Mouse (Mus musculus) hindbrain, embryonic 16.5 days (tissue): Measurements from ENCODE around the gene Spag6. TPM values are rescaled to one million over a fixed set of nuclear protein-coding genes. Genes with fewer than 3 reads are reported as not detected.

Experiments used
- ATAC-seq: fragments of 200-750 bp; cut with Nextera tagmentation; 2 replicates; pipeline ENCODE4 v1.8.0; 2017; ENCODE audit warnings: moderate TSS enrichment, moderate library complexity
- H3K27ac ChIP-seq: fragments of 300-500 bp; sonication (generic); 2 replicates; pipeline ENCODE4 v1.5.1; 2014; ENCODE audit warnings: low read depth, mild to moderate bottlenecking, control low read depth, low read length, moderate library complexity
- H3K27me3 ChIP-seq: fragments of 300-500 bp; sonication (generic); replicated peaks from 2 replicates; pipeline ENCODE4 v1.6.1; 2014; ENCODE audit warnings: low read length; ENCODE audit not compliant: control insufficient read depth, insufficient read depth
- H3K36me3 ChIP-seq: fragments of 300-500 bp; sonication (generic); 2 replicates; pipeline ENCODE4 v1.6.1; 2014; ENCODE audit warnings: mild to moderate bottlenecking, low read length, moderate library complexity, mixed read lengths; ENCODE audit not compliant: control insufficient read depth, insufficient read depth
- H3K4me1 ChIP-seq: fragments of 300-500 bp; sonication (generic); 2 replicates; pipeline ENCODE4 v1.6.1; 2014; ENCODE audit warnings: low read depth, low read length; ENCODE audit not compliant: control insufficient read depth, insufficient read depth
- H3K4me2 ChIP-seq: fragments of 300-500 bp; sonication (generic); 2 replicates; pipeline ENCODE4 v1.6.1; 2014; ENCODE audit warnings: mild to moderate bottlenecking, low read length, control low read depth, moderate library complexity
- H3K4me3 ChIP-seq: fragments of 300-500 bp; sonication (generic); 2 replicates; pipeline ENCODE4 v1.5.1; 2014; ENCODE audit warnings: mild to moderate bottlenecking, low read length, control low read depth, moderate library complexity
- H3K9ac ChIP-seq: fragments of 300-500 bp; sonication (generic); 2 replicates; pipeline ENCODE4 v1.6.1; 2014; ENCODE audit warnings: low read depth, mild to moderate bottlenecking, control low read depth, low read length, moderate library complexity
- H3K9me3 ChIP-seq: fragments of 300-500 bp; sonication (generic); 2 replicates; pipeline ENCODE4 v1.6.1; 2014; ENCODE audit warnings: mild to moderate bottlenecking, low read length, moderate library complexity; ENCODE audit not compliant: control insufficient read depth
- WGBS: fragments of 180-500 bp; shearing (Covaris S2); extraction: QIAGEN DNeasy Blood & Tissue Kit; methylation state at CpG from one replicate; pipeline ENCODE4 v1.1.7; 2014; 5-methylcytosine and 5-hydroxymethylcytosine counted together
- polyA plus RNA-seq: library from polyadenylated mRNA; unstranded; fragments of >200 nt; fragmentation: Nextera tagmentation; extraction: Ambion mirVana; gene quantifications from 2 replicates; pipeline ENCODE4 v1.2.1, GENCODE M21; 2015

Gene Spag6
- polyA plus RNA-seq, result 0.06 and 0.14 TPM in 2 replicates

DNA sequence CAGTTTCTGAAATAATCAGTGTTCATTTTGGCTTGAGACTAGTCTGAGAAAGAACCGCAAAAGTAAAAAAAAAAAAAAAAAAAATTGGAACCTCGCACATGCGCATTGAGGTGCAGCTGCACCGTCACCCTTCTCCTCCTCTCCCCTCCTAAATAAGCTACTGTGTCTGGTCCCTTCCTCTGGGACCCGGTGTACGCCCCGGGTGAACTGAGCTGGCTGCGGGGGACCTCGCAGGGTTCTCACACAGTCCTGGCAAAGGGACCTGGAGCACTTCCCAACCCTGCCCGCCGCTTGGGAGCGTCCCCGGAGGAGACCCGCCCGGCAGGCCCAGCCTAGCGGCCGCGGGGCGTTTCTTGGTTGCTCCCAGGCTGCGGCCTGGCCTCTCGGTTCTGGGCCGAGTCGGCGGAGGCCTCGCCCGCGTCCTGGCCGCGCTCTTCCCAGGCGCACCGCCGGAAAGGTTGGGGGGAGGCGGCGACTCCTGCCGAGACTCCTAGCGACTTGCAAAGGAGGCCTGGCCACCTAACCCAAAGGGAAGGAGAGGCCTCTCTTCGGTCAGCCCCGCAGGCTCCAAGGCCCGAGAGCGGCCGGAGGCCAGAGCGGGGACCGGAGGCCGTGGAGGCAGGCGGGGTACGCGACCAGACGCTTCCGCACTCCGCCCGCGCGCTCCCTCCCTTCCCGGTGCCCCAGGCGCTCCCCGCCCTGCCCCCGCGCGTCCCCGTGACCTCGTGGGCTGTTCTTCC is at the start of gene Spag6:
Spag6 (plus strand) TSS at position 162 of the 740 bp plus-strand sequence.
- H3K36me3 ChIP-seq, result no peaks in the 10 kb centered on the region
- whole genome bisulfite sequencing, result 0% methylated on average over 38 of the region's 61 CpGs

DNA sequence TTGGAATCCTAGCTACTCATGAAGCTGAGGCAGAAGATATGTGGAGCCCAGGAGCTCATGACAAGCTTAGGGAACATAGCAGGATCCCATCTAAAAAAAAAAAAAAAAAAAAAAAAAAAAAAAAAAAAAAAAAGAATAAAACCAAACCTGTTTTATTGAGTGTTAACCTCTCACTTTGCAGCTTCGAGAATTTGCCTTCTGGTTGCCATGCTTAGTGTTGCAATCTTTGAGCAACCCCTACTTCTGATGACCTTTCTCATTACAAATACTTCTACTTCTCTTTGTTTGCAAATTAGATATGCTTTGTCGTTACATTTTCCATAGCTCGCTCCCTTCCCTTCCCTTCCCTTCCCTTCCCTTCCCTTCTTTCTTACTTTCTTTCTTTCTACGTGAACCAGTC is 45.3 kb upstream of the Spag6 start:
- Histone ChIP-seq H3K4me2 (no peak overlapping the region), H3K9ac (no peak overlapping the region), H3K27me3 (no peaks in the 10 kb centered on the region), H3K27ac (no peak overlapping the region), H3K4me1 (no peaks in the 10 kb centered on the region), H3K4me3 (no peak overlapping the region), H3K36me3 (no peaks in the 10 kb centered on the region), H3K9me3 (peaks cover 2% of the 10 kb centered on the region; the same call in 1 of the 2 replicates)
- ATAC-seq, result no peak
- 78% methylated on average over 4 of the region's 4 CpGs for WGBS

More for the DNA sequence above, at the start of gene Spag6:
- no peak within 1 kb of the TSS for H3K27ac ChIP-seq
- ATAC-seq, result peak; percentile 72
- H3K9ac ChIP-seq, result peak within 1 kb of the TSS; percentile 67
- peak within 1 kb of the TSS; percentile 46 for H3K4me3 ChIP-seq
- no peaks in the 10 kb centered on the region for H3K9me3 ChIP-seq
- peaks cover 20% of the 10 kb centered on the region for H3K27me3 ChIP-seq
- H3K4me2 ChIP-seq, result peak within 1 kb of the TSS; percentile 72
- peaks cover 19% of the 10 kb centered on the region for H3K4me1 ChIP-seq

DNA sequence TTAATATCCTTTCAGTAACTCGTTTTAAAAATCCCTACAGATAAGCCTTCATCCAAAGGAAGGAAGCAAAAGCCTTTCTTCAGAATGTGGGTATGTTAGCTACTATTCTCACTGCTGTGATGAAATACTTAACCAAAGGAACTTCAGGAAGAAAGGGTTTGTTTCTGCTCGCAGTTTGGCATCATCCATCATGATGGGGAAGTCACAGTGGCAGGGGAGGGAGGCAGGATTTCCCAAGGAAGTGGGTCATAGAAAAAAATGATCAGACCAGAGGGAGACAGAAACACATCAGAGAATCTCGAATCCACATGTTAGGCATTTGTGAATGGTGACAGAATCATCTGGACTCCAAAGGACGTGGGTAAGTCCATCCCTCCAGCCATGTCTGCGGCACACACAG is 39.0 kb upstream of the Spag6 start:
- Histone ChIP-seq H3K9ac (no peak overlapping the region), H3K27ac (no peak overlapping the region), H3K27me3 (no peaks in the 10 kb centered on the region), H3K4me1 (no peaks in the 10 kb centered on the region), H3K4me2 (no peak overlapping the region), H3K4me3 (no peak overlapping the region), H3K36me3 (no peaks in the 10 kb centered on the region), H3K9me3 (peaks cover 2% of the 10 kb centered on the region; the same call in 1 of the 2 replicates)
- ATAC-seq, result no peak
- 75% methylated on average over 5 of the region's 5 CpGs for WGBS

- no peak overlapping the region for H3K27ac ChIP-seq
- H3K4me2 ChIP-seq, result no peak overlapping the region
- no peaks in the 10 kb centered on the region for H3K36me3 ChIP-seq
- H3K4me1 ChIP-seq, result no peaks in the 10 kb centered on the region
- no peak overlapping the region for H3K4me3 ChIP-seq
- H3K9ac ChIP-seq, result no peak overlapping the region
- 92% methylated on average over 3 of the region's 3 CpGs for WGBS
- H3K9me3 ChIP-seq, result no peaks in the 10 kb centered on the region
- ATAC-seq, result no peak
- H3K27me3 ChIP-seq, result no peaks in the 10 kb centered on the region
Measured at GRCm38 (mm10) chr2:18664003-18664402, 29.8 kb upstream of the Spag6 start.

DNA sequence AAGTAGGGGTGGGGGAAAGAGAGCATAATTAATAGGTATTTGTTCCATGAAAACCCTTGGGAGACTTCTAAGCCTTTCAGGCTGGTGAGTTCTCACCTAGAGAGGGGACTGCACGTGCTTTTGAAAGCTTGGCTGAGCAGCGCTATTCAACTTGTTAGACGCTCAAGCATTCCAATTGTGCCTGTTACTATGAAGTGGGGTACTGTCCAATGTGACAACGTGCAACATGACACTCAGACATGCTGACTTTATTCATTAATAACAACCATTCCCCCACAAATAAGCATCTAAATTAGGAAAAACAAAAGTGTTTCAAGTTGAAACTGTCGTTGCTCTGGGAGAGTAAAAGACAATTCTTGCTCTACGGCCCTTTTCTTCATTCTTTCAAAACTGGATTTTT is 22.8 kb upstream of the Spag6 start:
- H3K36me3 ChIP-seq, result no peaks in the 10 kb centered on the region
- no peak overlapping the region for H3K4me2 ChIP-seq
- peaks cover 6% of the 10 kb centered on the region for H3K4me1 ChIP-seq

DNA sequence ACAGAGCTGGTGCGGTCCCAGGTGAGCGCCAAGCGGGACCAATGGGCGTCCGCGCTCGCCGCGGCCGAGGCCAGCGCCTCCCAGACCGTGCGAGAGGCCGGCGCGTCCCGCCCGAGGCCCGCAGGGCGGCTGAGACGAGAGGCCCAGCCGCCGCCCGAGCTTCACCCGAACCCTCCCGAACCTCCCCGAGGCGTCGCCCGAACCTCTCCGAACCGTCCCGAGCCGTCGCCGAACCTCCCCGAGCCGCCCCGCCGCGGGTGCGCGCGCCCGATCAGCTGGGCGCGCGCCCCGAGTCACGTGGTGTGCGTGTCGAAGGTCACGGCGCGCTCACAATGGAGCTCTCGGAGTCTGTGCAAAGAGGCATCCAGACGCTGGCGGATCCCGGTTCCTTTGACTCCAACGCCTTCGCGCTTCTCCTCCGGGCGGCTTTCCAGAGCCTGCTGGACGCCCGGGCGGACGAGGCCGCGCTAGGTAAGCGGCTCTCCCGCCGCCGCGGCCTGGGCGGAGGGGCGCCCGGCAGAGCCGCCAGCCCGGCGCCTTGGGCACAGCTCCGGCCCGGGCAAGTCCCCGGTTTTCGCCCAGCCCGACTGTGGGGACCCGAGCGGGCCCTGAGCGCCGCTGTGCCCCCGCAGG is 21.6 kb upstream of the Spag6 start, which contains the start of gene Commd3:
Commd3 (plus strand) TSS at position 252 of the 633 bp plus-strand sequence.
- H3K4me3 ChIP-seq, result peak within 1 kb of the TSS; percentile 93
- H3K9ac ChIP-seq, result peak within 1 kb of the TSS; percentile 99
- H3K4me2 ChIP-seq, result peak within 1 kb of the TSS; percentile 86
- H3K36me3 ChIP-seq, result no peaks in the 10 kb centered on the region
- peak; percentile 93 for ATAC-seq
- H3K4me1 ChIP-seq, result peaks cover 6% of the 10 kb centered on the region
- WGBS, result under 1% methylated on average over 76 of the region's 91 CpGs
- no peaks in the 10 kb centered on the region for H3K27me3 ChIP-seq
- H3K9me3 ChIP-seq, result no peaks in the 10 kb centered on the region
- peak within 1 kb of the TSS; percentile 99 for H3K27ac ChIP-seq

More for the DNA sequence above, 22.8 kb upstream of the Spag6 start:
- no peak overlapping the region for H3K4me3 ChIP-seq
- H3K27ac ChIP-seq, result no peak overlapping the region
- 12% methylated on average over 6 of the region's 6 CpGs for WGBS
- H3K9ac ChIP-seq, result no peak overlapping the region
- no peak for ATAC-seq
- no peaks in the 10 kb centered on the region for H3K27me3 ChIP-seq
- no peaks in the 10 kb centered on the region for H3K9me3 ChIP-seq

GRCm38 (mm10) chr2:18672766-18673164 is 21.1 kb upstream of the Spag6 start:
- no peak for ATAC-seq
- H3K27me3 ChIP-seq, result no peaks in the 10 kb centered on the region
- H3K9ac ChIP-seq, result peak overlapping the region; percentile 99
- peak overlapping the region; percentile 99 for H3K27ac ChIP-seq
- WGBS, result 1% methylated on average over 11 of the region's 11 CpGs
- peak overlapping the region; percentile 93 for H3K4me3 ChIP-seq
- H3K9me3 ChIP-seq, result no peaks in the 10 kb centered on the region
- H3K4me1 ChIP-seq, result peaks cover 6% of the 10 kb centered on the region
- no peaks in the 10 kb centered on the region for H3K36me3 ChIP-seq
- peak overlapping the region; percentile 86 for H3K4me2 ChIP-seq

DNA sequence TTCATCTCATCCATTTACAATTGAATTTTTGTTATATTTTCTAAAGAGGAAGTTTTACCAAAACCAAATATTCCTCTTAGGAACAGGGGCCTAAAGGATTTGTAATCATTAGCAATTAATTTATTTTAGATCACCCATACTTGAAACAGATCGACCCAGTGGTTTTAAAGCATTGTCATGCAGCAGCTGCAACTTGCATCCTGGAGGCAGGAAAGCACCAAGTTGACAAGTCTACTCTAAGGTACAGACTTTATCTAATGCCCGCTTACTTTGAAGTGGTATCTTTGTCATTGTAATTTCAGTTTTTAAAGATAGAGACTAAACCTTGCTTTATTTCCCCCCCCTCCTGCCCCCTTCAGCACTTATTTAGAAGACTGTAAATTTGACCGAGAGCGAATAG is 20.1 kb upstream of the Spag6 start:
- H3K4me3 ChIP-seq, result no peak overlapping the region
- no peak overlapping the region; the same call in 1 of the 2 replicates for H3K4me2 ChIP-seq
- H3K9ac ChIP-seq, result no peak overlapping the region
- H3K36me3 ChIP-seq, result no peaks in the 10 kb centered on the region
- H3K27ac ChIP-seq, result no peak overlapping the region
- WGBS, result 57% methylated on average over 4 of the region's 4 CpGs
- ATAC-seq, result no peak
- H3K4me1 ChIP-seq, result peaks cover 11% of the 10 kb centered on the region
- no peaks in the 10 kb centered on the region for H3K9me3 ChIP-seq
- no peaks in the 10 kb centered on the region for H3K27me3 ChIP-seq

DNA sequence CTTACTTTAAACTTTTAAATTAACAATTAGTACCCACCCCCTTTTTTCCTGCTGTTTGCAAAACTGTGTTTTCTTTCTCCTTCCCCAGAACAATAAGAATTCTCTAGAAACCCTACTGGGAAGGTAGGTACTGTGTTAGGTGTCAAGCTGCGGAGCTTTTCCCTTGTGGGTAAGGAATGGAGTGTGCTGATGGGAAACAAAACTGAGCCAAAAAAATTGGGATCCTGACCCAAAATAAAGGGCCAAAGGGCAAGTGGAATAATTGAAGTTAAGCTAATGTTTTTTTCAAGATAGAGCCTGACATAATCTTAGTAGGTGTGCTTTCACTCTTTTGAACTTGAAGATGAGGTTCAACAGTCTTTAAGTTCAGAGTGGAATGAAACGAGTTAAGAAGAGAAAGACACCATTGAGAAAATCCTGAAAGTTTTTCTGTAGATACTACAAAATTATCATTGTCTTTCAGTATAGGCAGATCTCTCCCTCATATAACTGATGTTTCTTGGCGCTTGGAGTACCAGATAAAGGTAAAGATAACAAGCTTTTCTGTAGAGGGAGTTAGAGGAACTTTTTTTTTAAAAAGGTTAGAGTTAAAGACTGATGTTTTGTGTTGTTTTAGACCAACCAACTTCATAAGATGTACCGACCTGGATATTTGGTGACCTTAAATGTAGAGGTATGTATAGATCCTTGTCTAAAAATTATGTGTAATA is 19.5 kb upstream of the Spag6 start:
- H3K9ac ChIP-seq, result no peak overlapping the region
- no peaks in the 10 kb centered on the region for H3K36me3 ChIP-seq
- no peaks in the 10 kb centered on the region for H3K9me3 ChIP-seq
- no peak for ATAC-seq
- 79% methylated on average over 4 of the region's 4 CpGs for WGBS
- H3K4me3 ChIP-seq, result no peak overlapping the region
- H3K4me1 ChIP-seq, result peaks cover 11% of the 10 kb centered on the region
- H3K4me2 ChIP-seq, result no peak overlapping the region
- no peak overlapping the region for H3K27ac ChIP-seq
- H3K27me3 ChIP-seq, result no peaks in the 10 kb centered on the region
